Mouse (Mus musculus) T-helper 17 cell (primary cell): Measurements from ENCODE around the gene Vmn2r2.

ENCODE experiments used
- in situ Hi-C, 2 experiments: fragments of 300-600 bp; cut with MboI, MseI; formaldehyde crosslinking; loops; 1 replicate in 1 of 2; 2 replicates in 1 of 2; pipeline ENCODE4 v1.15.1; 2025; ENCODE audit warnings: high pct_unique_total_duplicates in 2 of 2

The Vmn2r2 gene

DNA sequence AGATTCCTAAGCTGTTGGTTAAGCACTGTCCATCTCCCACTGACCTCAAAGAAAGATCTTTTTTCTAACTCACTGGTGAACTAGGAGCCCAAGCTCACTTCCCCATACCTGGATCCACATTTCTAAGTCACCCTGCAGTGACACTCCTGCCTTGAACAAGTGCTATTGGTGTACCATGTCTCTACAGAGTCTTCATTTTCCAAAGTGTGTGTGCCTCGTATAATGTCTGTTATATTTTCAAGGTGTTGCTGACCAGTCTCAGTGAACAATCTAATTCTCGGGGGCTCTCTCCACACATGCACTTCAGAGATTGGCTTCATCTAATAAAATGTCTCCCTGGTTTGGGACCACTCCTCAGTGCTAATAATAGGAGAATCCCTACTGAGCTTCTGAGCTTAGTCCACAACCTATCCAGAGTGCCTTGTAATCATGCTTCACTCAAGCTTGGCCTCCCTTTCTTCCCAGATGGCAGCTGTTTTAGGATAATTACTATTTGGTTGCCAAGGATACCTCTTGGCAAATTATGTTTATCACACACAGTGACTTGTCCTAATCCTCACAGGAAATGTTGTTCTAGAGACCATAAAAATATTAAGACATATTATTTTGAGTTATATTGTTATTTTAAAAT is at the start of gene Vmn2r2:
TSS of gene Vmn2r2 (minus strand) at position 51 of the 631 bp plus-strand sequence.
- in situ Hi-C loops, result no loop called here

DNA sequence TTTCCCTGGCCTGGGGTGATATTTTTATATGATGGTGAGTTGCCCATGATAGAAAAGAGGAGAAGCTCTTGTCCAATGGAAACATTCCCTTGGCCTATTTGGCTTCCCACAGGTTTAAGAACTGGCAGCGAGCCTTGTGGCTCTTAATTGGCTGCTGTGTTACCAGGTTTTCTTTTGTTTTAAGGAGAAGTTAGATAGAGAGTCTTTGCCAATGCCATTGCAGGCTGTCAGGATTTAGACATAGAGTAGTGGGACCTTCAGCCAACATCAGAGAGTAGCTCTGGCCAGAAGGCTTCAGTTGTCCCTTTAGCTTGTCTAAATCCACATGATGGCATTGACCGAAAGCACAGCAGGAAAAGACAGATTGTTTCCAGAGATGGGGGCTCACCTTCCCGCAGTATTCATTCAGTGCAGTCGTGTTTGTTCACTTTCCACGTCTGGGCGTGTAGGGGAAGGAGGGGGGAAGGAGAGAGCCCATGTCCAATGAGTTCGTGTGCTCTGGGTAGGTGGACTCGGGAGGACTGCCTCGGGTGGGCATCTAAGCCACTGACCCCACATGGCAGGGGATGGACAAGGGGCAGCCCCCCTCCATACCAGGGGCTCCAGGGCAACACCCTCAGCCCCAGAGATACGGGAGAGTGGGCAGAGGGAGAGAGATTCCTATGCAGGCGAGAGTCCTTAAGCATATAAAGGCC is 28.2 kb downstream of the Vmn2r2 start:
- in situ Hi-C loops, result no loop called here

DNA sequence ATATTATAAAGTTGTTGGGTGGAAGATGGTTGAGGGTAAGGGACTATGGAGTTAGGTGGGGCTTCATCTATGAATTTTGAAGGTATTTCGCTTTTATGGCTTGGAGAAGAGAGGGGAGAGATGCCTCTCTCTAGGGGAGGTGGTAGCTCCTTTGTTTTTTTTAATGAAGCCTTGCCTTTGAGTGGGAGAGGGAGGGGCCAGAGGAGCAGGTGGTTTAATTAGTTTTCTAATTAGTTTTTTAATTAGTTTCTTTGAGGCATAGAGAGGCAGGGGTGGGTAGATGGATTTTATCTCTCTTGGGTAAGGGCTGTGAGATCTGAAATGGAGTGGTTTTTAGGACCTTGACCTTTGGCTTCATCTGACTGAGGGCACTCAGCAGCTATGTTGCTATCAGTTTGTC is 29.0 kb downstream of the Vmn2r2 start:
- in situ Hi-C loops, result no loop called here

DNA sequence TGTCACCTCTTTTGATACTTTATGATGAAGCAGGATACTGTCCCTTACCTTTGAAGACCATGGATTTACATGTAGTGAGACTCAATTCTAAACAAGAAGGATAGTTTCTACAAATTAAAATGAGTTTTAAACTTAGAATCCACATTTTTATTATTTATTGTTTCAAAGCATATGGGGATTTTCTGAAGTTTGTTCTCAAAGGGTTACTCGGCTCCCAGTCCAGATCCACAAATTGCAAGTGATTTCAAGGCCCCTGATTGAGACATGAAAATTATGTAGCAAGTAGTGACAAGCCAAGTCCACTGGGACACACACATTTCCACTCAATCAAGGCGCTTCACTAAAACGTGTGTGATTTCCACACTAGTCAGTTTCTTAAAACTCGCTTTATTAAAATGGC is 60.5 kb downstream of the Vmn2r2 start, which contains the start of gene Vmn2r1:
TSS of gene Vmn2r1 (plus strand) at position 301 of the 400 bp plus-strand sequence.
- in situ Hi-C loops, result no loop called here
